Mouse (Mus musculus): ENCODE results near the gene Cep63. TPM values are rescaled to one million over a fixed set of nuclear protein-coding genes. Genes with fewer than 3 reads are reported as not detected.

Cep63 gene
- polyA plus RNA-seq, 1 experiment, result 8.8 TPM

GRCm38 (mm10) chr9:102539699-102540098, 86.6 kb downstream of the Cep63 start:
- Histone ChIP-seq H3K4me3 (no peak overlapping the region), H3K27me3 (ENCODE audit: control insufficient read depth, insufficient read depth, insufficient read length) (no peaks in the 10 kb centered on the region), H3K4me2 (ENCODE audit: low read depth) (no peak overlapping the region), H3K79me2 (ENCODE audit: control insufficient read depth, insufficient read depth) (no peaks in the 10 kb centered on the region), H3ac (ENCODE audit: control insufficient read depth, insufficient read length) (no peak overlapping the region), H3K36me3 (ENCODE audit: control insufficient read depth, insufficient read depth) (no peaks in the 10 kb centered on the region)
- TF ChIP-seq MYOG (IDR thresholded peaks at IDR 0.05; ENCODE audit: control insufficient read depth in 1 of 3, insufficient read depth in 1 of 3, insufficient read length in 2 of 3, low read depth in 2 of 3), result no peak
- no peak for TF ChIP-seq POLR2AphosphoS2 (IDR thresholded peaks at IDR 0.05; ENCODE audit: insufficient read length, low read depth)
- TF ChIP-seq MYOD1 (IDR thresholded peaks at IDR 0.05; ENCODE audit: control insufficient read depth in 1 of 3, insufficient read length in 2 of 3, low read depth in 2 of 3), result no peak
- no peak for TF ChIP-seq USF1 (IDR thresholded peaks at IDR 0.05; ENCODE audit: low read depth)

GRCm38 (mm10) chr9:102536968-102537367, 89.4 kb downstream of the Cep63 start:
- TF ChIP-seq TCF12 (IDR thresholded peaks at IDR 0.05; ENCODE audit: insufficient read depth, poor library complexity, severe bottlenecking), result no peak
- no peak for TF ChIP-seq TCF3 (IDR thresholded peaks at IDR 0.05; ENCODE audit: insufficient read length, low read depth)

More at GRCm38 (mm10) chr9:102536968-102537367, 89.4 kb downstream of the Cep63 start:
- Histone ChIP-seq H3K36me3 (ENCODE audit: control insufficient read depth, insufficient read depth) (no peaks in the 10 kb centered on the region), H3K4me2 (ENCODE audit: low read depth) (no peak overlapping the region), H3K27me3 (ENCODE audit: control insufficient read depth, insufficient read depth, insufficient read length) (no peaks in the 10 kb centered on the region), H3K4me3 (no peak overlapping the region), H3ac (ENCODE audit: control insufficient read depth, insufficient read length) (no peak overlapping the region), H3K79me2 (ENCODE audit: control insufficient read depth, insufficient read depth) (no peaks in the 10 kb centered on the region)

Other genes with a start within 250 kb of the Cep63 start
- 0.40 TPM for gene Ky, start 120.8 kb downstream of the Cep63 start, polyA plus RNA-seq (2012; fragmentation: generic; extraction: Trizol)
- gene Anapc13, start 238 bp downstream of the Cep63 start, polyA plus RNA-seq (2012; fragmentation: generic; extraction: Trizol), result 144 TPM
- gene Amotl2, start 90.1 kb upstream of the Cep63 start, polyA plus RNA-seq (2012; fragmentation: generic; extraction: Trizol), result 67.2 TPM
- 68.9 TPM for gene Ryk, start 208.4 kb upstream of the Cep63 start, polyA plus RNA-seq (2012; fragmentation: generic; extraction: Trizol)

All from myocyte (in vitro differentiated cells).